Mouse (Mus musculus) limb, embryonic 15.5 days (tissue): ENCODE measurements around the gene Alox12b. TPM values are rescaled to one million over a fixed set of nuclear protein-coding genes. Genes with fewer than 3 reads are reported as not detected.

Source experiments
- ATAC-seq: fragments of 200-750 bp; cut with Nextera tagmentation; 2 replicates; pipeline ENCODE4 v1.8.0; 2017; ENCODE audit warnings: low read depth, moderate TSS enrichment; ENCODE audit not compliant: insufficient number of reproducible peaks, low FRiP score, low TSS enrichment
- H3K27ac ChIP-seq: fragments of 300-500 bp; sonication (generic); 2 replicates; pipeline ENCODE4 v1.5.1; 2015; ENCODE audit warnings: moderate library complexity, mild to moderate bottlenecking, inconsistent platforms
- H3K27me3 ChIP-seq: fragments of 300-500 bp; sonication (generic); 2 replicates; pipeline ENCODE4 v1.6.1; 2015; ENCODE audit warnings: inconsistent platforms
- H3K36me3 ChIP-seq: fragments of 300-500 bp; sonication (generic); 2 replicates; pipeline ENCODE4 v1.6.1; 2015; ENCODE audit warnings: inconsistent platforms
- H3K4me1 ChIP-seq: fragments of 300-500 bp; sonication (generic); 2 replicates; pipeline ENCODE4 v1.6.1; 2015; ENCODE audit warnings: inconsistent platforms
- H3K4me2 ChIP-seq: fragments of 300-500 bp; sonication (generic); 2 replicates; pipeline ENCODE4 v1.6.1; 2015; ENCODE audit warnings: mild to moderate bottlenecking, inconsistent platforms
- H3K4me3 ChIP-seq: fragments of 300-500 bp; sonication (generic); 2 replicates; pipeline ENCODE4 v1.5.1; 2015; ENCODE audit warnings: mild to moderate bottlenecking, inconsistent platforms
- H3K9ac ChIP-seq: fragments of 300-500 bp; sonication (generic); 2 replicates; pipeline ENCODE4 v1.6.1; 2015; ENCODE audit warnings: inconsistent platforms
- H3K9me3 ChIP-seq: fragments of 300-500 bp; sonication (generic); 2 replicates; pipeline ENCODE4 v1.6.1; 2016; ENCODE audit warnings: inconsistent platforms
- WGBS: fragments of 180-500 bp; shearing (Covaris S2); methylation state at CpG from one replicate; pipeline ENCODE4 v1.1.7; 2015; 5-methylcytosine and 5-hydroxymethylcytosine counted together
- polyA plus RNA-seq: library from polyadenylated mRNA; unstranded; fragments of >200 nt; fragmentation: Nextera tagmentation; extraction: Ambion mirVana; gene quantifications from 2 replicates; pipeline ENCODE4 v1.2.1, GENCODE M21; 2015

The Alox12b gene
- polyA plus RNA-seq, 1 experiment from 2014 or later = 53.5 TPM

- Histone ChIP-seq H3K4me1 (no peaks in the 10 kb centered on the region), H3K4me2 (no peak overlapping the region), H3K9ac (no peak overlapping the region), H3K27me3 (no peaks in the 10 kb centered on the region), H3K9me3 (no peaks in the 10 kb centered on the region), H3K4me3 (no peak overlapping the region), H3K36me3 (no peaks in the 10 kb centered on the region), H3K27ac (no peak overlapping the region)
- no peak for ATAC-seq
- 50% methylated on average over 2 of the region's 2 CpGs for WGBS
Measured at GRCm38 (mm10) chr11:69218661-69219060, 61.9 kb downstream of the Alox12b start.

Other genes with a start within 250 kb of the Alox12b start
- gene Odf4, start 229.9 kb upstream of the Alox12b start, polyA plus RNA-seq = not detected in 2 replicates
- gene Arhgef15, start 199.5 kb upstream of the Alox12b start, polyA plus RNA-seq = 7.8 and 8.8 TPM in 2 replicates
- 2.1 and 2.3 TPM in 2 replicates for gene Slc25a35, start 188.9 kb upstream of the Alox12b start, polyA plus RNA-seq
- gene Rangrf, start 181.8 kb upstream of the Alox12b start, polyA plus RNA-seq = 39.0 and 42.1 TPM in 2 replicates
- gene Pfas, start 148.5 kb upstream of the Alox12b start, polyA plus RNA-seq = 23.6 and 25.0 TPM in 2 replicates
- gene Ctc1, start 141.1 kb upstream of the Alox12b start, polyA plus RNA-seq = 42.5 TPM in 2 replicates
- 111 and 121 TPM in 2 replicates for gene Aurkb, start 111.3 kb upstream of the Alox12b start, polyA plus RNA-seq
- gene Borcs6, start 97.3 kb upstream of the Alox12b start, polyA plus RNA-seq = 12.9 and 13.7 TPM in 2 replicates
- gene Tmem107, start 86.2 kb upstream of the Alox12b start, polyA plus RNA-seq = 64.8 and 65.5 TPM in 2 replicates
- 95.0 and 103 TPM in 2 replicates for gene Vamp2, start 68.5 kb upstream of the Alox12b start, polyA plus RNA-seq
- 24.3 and 28.9 TPM in 2 replicates for gene Per1, start 61.8 kb upstream of the Alox12b start, polyA plus RNA-seq
- 0.58 and 0.68 TPM in 2 replicates for gene Hes7, start 36.6 kb upstream of the Alox12b start, polyA plus RNA-seq
- 0.40 and 0.49 TPM in 2 replicates for gene 9130213A22Rik, start 34.4 kb upstream of the Alox12b start, polyA plus RNA-seq
- gene Aloxe3, start 31.1 kb upstream of the Alox12b start, polyA plus RNA-seq = 11.7 and 14.9 TPM in 2 replicates
- gene Alox8, start 40.9 kb downstream of the Alox12b start, polyA plus RNA-seq = 0.12 and 0.20 TPM in 2 replicates
- gene Gucy2e, start 80.0 kb downstream of the Alox12b start, polyA plus RNA-seq = 0.22 TPM in 1 of 2 replicates, not detected in the other
- gene Cntrob, start 166.8 kb downstream of the Alox12b start, polyA plus RNA-seq = 18.8 and 20.6 TPM in 2 replicates
- gene Trappc1, start 167.0 kb downstream of the Alox12b start, polyA plus RNA-seq = 144 and 145 TPM in 2 replicates
- 2.2 and 2.3 TPM in 2 replicates for gene Kcnab3, start 169.3 kb downstream of the Alox12b start, polyA plus RNA-seq
- 15.6 and 17.2 TPM in 2 replicates for gene Rnf227, start 183.5 kb downstream of the Alox12b start, polyA plus RNA-seq
- gene Chd3, start 212.4 kb downstream of the Alox12b start, polyA plus RNA-seq = 77.4 and 89.3 TPM in 2 replicates
- 143 and 144 TPM in 2 replicates for gene Naa38, start 238.5 kb downstream of the Alox12b start, polyA plus RNA-seq
- 30.2 and 36.6 TPM in 2 replicates for gene Cyb5d1, start 238.6 kb downstream of the Alox12b start, polyA plus RNA-seq
- 18.8 and 20.4 TPM in 2 replicates for gene Tmem88, start 241.2 kb downstream of the Alox12b start, polyA plus RNA-seq